Mouse (Mus musculus) liver, embryonic 12.5 days (tissue): ENCODE results near the gene Tenm3. TPM values are rescaled to one million over a fixed set of nuclear protein-coding genes. Genes with fewer than 3 reads are reported as not detected.

Experiments used
- ATAC-seq: fragments of 200-750 bp; cut with Nextera tagmentation; 2 replicates; pipeline ENCODE4 v1.8.0; 2017; ENCODE audit warnings: moderate number of reproducible peaks, mild to moderate bottlenecking, moderate library complexity
- H3K27ac ChIP-seq: fragments of 300-500 bp; sonication (generic); 2 replicates; pipeline ENCODE4 v1.5.1; 2016; ENCODE audit warnings: mild to moderate bottlenecking
- H3K27me3 ChIP-seq: fragments of 300-500 bp; sonication (generic); replicated peaks from 2 replicates; pipeline ENCODE4 v1.6.1; 2016; ENCODE audit warnings: mild to moderate bottlenecking, moderate library complexity
- H3K36me3 ChIP-seq: fragments of 300-500 bp; sonication (generic); 2 replicates; pipeline ENCODE4 v1.6.1; 2016; ENCODE audit warnings: mild to moderate bottlenecking, moderate library complexity
- H3K4me1 ChIP-seq: fragments of 300-500 bp; sonication (generic); 2 replicates; pipeline ENCODE4 v1.6.1; 2016
- H3K4me2 ChIP-seq: fragments of 300-500 bp; sonication (generic); 2 replicates; pipeline ENCODE4 v1.6.1; 2016; ENCODE audit warnings: mild to moderate bottlenecking, moderate library complexity
- H3K4me3 ChIP-seq: fragments of 300-500 bp; sonication (generic); 2 replicates; pipeline ENCODE4 v1.5.1; 2016; ENCODE audit warnings: mild to moderate bottlenecking, moderate library complexity
- H3K9ac ChIP-seq: fragments of 300-500 bp; sonication (generic); 2 replicates; pipeline ENCODE4 v1.6.1; 2016; ENCODE audit warnings: mild to moderate bottlenecking, moderate library complexity
- H3K9me3 ChIP-seq: fragments of 300-500 bp; sonication (generic); replicated peaks from 2 replicates; pipeline ENCODE4 v1.6.1; 2016; ENCODE audit warnings: mild to moderate bottlenecking, moderate library complexity
- WGBS: fragments of 180-500 bp; shearing (Covaris S2); methylation state at CpG from one replicate; pipeline ENCODE4 v1.1.7; 2016; ENCODE audit not compliant: insufficient replicate concordance; 5-methylcytosine and 5-hydroxymethylcytosine counted together
- polyA plus RNA-seq: library from polyadenylated mRNA; unstranded; fragments of >200 nt; fragmentation: Nextera tagmentation; extraction: Ambion mirVana; gene quantifications from 2 replicates; pipeline ENCODE4 v1.2.1, GENCODE M21; 2016

The Tenm3 gene
- polyA plus RNA-seq, 1 experiment from 2014 or later: 5.3 TPM

- 78% methylated on average over 23 of the region's 23 CpGs for WGBS
- no peaks in the 10 kb centered on the region for H3K4me1 ChIP-seq
- H3K4me2 ChIP-seq: no peak overlapping the region
- no peak overlapping the region for H3K4me3 ChIP-seq
- H3K27me3 ChIP-seq: no peaks in the 10 kb centered on the region
- no peak overlapping the region for H3K27ac ChIP-seq
- no peaks in the 10 kb centered on the region for H3K36me3 ChIP-seq
- no peaks in the 10 kb centered on the region for H3K9me3 ChIP-seq
- H3K9ac ChIP-seq: no peak overlapping the region
- ATAC-seq: no peak
Measured at GRCm38 (mm10) chr8:48450397-48451246, 393.1 kb downstream of the Tenm3 start.

GRCm38 (mm10) chr8:48449625-48450024 lies 394.1 kb downstream of the Tenm3 start:
- H3K9me3 ChIP-seq: no peaks in the 10 kb centered on the region
- no peaks in the 10 kb centered on the region for H3K4me1 ChIP-seq
- H3K36me3 ChIP-seq: no peaks in the 10 kb centered on the region
- 34% methylated on average over 3 of the region's 3 CpGs for WGBS
- no peak overlapping the region for H3K9ac ChIP-seq
- H3K4me2 ChIP-seq: no peak overlapping the region
- H3K4me3 ChIP-seq: no peak overlapping the region
- H3K27ac ChIP-seq: no peak overlapping the region
- no peaks in the 10 kb centered on the region for H3K27me3 ChIP-seq
- ATAC-seq: no peak

GRCm38 (mm10) chr8:48445690-48446089 lies 398.1 kb downstream of the Tenm3 start:
- Histone ChIP-seq H3K27ac (no peak overlapping the region), H3K9ac (no peak overlapping the region), H3K4me3 (no peak overlapping the region), H3K36me3 (no peaks in the 10 kb centered on the region), H3K9me3 (no peaks in the 10 kb centered on the region), H3K27me3 (no peaks in the 10 kb centered on the region), H3K4me2 (no peak overlapping the region), H3K4me1 (no peaks in the 10 kb centered on the region)
- WGBS: 80% methylated on average over 4 of the region's 4 CpGs
- no peak for ATAC-seq

DNA sequence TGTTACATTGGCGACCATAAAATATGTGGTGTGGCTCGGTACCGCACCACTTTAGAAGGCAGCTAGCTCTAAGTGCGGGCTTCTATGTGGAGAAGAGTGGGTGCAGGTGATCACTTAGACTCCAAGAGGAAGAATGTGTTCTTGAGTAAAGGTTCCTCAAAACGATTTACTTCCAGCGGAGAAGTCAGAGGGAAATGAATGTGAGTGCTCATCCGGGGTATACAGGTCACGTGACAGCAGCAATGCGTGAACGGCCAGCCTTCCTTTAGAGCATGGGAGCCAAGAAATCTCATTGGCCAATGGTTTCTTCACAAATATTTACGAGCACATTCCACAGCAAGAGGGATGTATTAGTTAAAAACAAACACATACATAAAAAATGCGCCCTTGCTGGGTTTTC lies 404.3 kb downstream of the Tenm3 start:
- no peak for ATAC-seq
- 74% methylated on average over 12 of the region's 12 CpGs for WGBS

DNA sequence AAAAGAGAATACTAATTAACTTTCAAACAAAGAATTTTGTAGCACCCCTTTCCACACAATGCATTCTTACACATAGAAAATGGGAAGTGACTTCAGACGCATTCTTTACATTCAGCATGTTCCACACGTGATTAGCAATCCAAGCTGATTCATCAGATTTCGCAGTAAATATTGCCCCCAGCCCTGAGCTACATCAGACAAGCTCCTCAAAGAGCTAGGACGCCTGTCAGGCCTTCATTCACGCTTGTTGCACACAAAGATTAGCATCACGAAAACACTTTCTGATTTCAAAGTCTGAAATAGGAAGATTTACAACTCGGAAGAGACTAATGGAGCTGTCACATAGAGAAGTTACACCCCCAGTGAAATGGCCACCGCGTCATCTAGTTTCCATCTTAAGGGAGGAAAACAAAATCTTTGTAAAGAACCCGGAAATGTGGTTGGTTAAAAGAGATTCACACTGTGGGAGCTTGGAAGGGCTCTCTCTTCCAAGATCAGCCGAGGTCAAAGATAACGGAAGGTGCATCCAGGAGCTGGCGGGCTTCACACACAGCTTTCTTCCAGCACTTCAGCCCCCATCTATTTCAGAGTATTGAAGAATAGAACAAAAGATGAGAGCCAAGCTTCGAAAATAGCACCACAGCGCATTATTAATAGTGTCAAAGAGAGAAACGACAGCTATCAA lies 406.1 kb downstream of the Tenm3 start:
- Histone ChIP-seq H3K9ac (no peak overlapping the region), H3K4me2 (no peak overlapping the region), H3K4me3 (no peak overlapping the region), H3K36me3 (no peaks in the 10 kb centered on the region), H3K4me1 (no peaks in the 10 kb centered on the region), H3K27ac (no peak overlapping the region), H3K9me3 (no peaks in the 10 kb centered on the region), H3K27me3 (no peaks in the 10 kb centered on the region)
- 64% methylated on average over 16 of the region's 16 CpGs for WGBS
- ATAC-seq: no peak

More for the DNA sequence above, 404.3 kb downstream of the Tenm3 start:
- Histone ChIP-seq H3K27ac (no peak overlapping the region), H3K27me3 (no peaks in the 10 kb centered on the region), H3K36me3 (no peaks in the 10 kb centered on the region), H3K9me3 (no peaks in the 10 kb centered on the region), H3K4me2 (no peak overlapping the region), H3K9ac (no peak overlapping the region), H3K4me3 (no peak overlapping the region), H3K4me1 (no peaks in the 10 kb centered on the region)

- no peak overlapping the region for H3K4me2 ChIP-seq
Measured at GRCm38 (mm10) chr8:48425101-48425500, 418.6 kb downstream of the Tenm3 start.

DNA sequence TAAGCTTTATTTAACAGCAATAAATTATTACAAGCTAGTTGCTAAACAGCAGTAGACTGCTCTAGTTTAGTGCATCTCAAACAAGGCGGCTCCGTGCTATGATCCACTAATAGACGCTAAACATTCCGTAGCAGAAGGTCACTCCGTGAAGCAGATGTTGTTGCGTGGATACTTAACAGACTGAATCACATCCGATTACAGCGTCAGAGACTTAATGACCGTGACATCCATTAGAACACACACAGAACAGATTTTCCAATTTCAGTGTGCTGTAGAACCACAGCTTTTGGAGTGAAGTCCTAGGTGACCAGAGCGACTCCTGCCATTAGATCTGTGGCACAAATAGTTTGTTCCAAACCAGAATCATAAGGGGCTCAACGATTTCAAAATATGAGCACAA lies 426.0 kb downstream of the Tenm3 start:
- Histone ChIP-seq H3K4me2 (no peak overlapping the region), H3K27me3 (no peaks in the 10 kb centered on the region), H3K4me1 (no peaks in the 10 kb centered on the region), H3K36me3 (peaks cover 3% of the 10 kb centered on the region; the same call in 1 of the 2 replicates), H3K9me3 (peaks cover 6% of the 10 kb centered on the region; the same call in 1 of the 2 replicates), H3K27ac (no peak overlapping the region), H3K4me3 (no peak overlapping the region), H3K9ac (no peak overlapping the region)
- WGBS: 78% methylated on average over 11 of the region's 11 CpGs
- no peak for ATAC-seq

More at GRCm38 (mm10) chr8:48425101-48425500, 418.6 kb downstream of the Tenm3 start:
- Histone ChIP-seq H3K36me3 (no peaks in the 10 kb centered on the region), H3K9ac (no peak overlapping the region), H3K27ac (no peak overlapping the region), H3K27me3 (no peaks in the 10 kb centered on the region), H3K9me3 (peaks cover 6% of the 10 kb centered on the region; the same call in 1 of the 2 replicates), H3K4me1 (no peaks in the 10 kb centered on the region), H3K4me3 (no peak overlapping the region)
- no peak for ATAC-seq
- WGBS: 75% methylated on average over 11 of the region's 11 CpGs

GRCm38 (mm10) chr8:48410916-48411315 lies 432.8 kb downstream of the Tenm3 start:
- Histone ChIP-seq H3K4me3 (no peak overlapping the region), H3K9ac (no peak overlapping the region), H3K9me3 (peaks cover 11% of the 10 kb centered on the region; the same call in 1 of the 2 replicates), H3K4me1 (no peaks in the 10 kb centered on the region), H3K36me3 (peaks cover 2% of the 10 kb centered on the region; the same call in 1 of the 2 replicates), H3K27ac (no peak overlapping the region), H3K4me2 (no peak overlapping the region), H3K27me3 (no peaks in the 10 kb centered on the region)
- no peak for ATAC-seq
- 78% methylated on average over 8 of the region's 8 CpGs for WGBS

GRCm38 (mm10) chr8:48400572-48400972 lies 443.2 kb downstream of the Tenm3 start:
- no peak for ATAC-seq
- H3K4me3 ChIP-seq: no peak overlapping the region
- WGBS: 69% methylated on average over 12 of the region's 12 CpGs
- H3K4me1 ChIP-seq: no peaks in the 10 kb centered on the region
- no peak overlapping the region for H3K4me2 ChIP-seq
- H3K9me3 ChIP-seq: no peaks in the 10 kb centered on the region
- H3K27ac ChIP-seq: no peak overlapping the region
- no peaks in the 10 kb centered on the region for H3K36me3 ChIP-seq
- no peak overlapping the region for H3K9ac ChIP-seq
- H3K27me3 ChIP-seq: no peaks in the 10 kb centered on the region

DNA sequence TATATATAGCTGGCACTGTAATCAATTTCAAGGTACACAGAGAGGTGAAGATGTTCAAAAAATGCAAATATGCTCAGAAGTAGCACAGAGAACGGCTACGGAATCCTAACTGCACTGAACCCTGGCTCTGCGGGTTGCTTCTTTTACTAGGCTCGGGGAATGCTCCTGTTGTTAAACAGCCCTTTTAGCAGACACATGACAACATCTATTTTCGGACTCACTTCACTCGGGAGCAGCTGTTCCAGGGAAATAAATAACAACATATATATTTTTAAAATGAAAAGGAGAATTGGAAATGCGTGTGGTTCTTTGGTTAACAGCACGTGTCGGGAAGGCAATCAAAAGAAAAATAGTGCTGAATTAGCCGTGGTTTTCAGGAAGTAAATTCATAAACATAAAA lies 457.9 kb downstream of the Tenm3 start:
- ATAC-seq: no peak
- H3K4me3 ChIP-seq: no peak overlapping the region
- H3K27me3 ChIP-seq: no peaks in the 10 kb centered on the region
- no peak overlapping the region for H3K9ac ChIP-seq
- no peak overlapping the region for H3K4me2 ChIP-seq
- no peaks in the 10 kb centered on the region for H3K36me3 ChIP-seq
- no peak overlapping the region for H3K27ac ChIP-seq
- WGBS: 72% methylated on average over 10 of the region's 10 CpGs
- no peaks in the 10 kb centered on the region for H3K4me1 ChIP-seq
- no peaks in the 10 kb centered on the region for H3K9me3 ChIP-seq

GRCm38 (mm10) chr8:48380035-48380434 lies 463.7 kb downstream of the Tenm3 start:
- no peaks in the 10 kb centered on the region for H3K36me3 ChIP-seq
- no peaks in the 10 kb centered on the region for H3K4me1 ChIP-seq
- ATAC-seq: no peak
- no peak overlapping the region for H3K4me3 ChIP-seq
- H3K9me3 ChIP-seq: no peaks in the 10 kb centered on the region
- no peak overlapping the region for H3K9ac ChIP-seq
- no peak overlapping the region for H3K27ac ChIP-seq
- H3K27me3 ChIP-seq: no peaks in the 10 kb centered on the region
- no peak overlapping the region for H3K4me2 ChIP-seq
- 73% methylated on average over 12 of the region's 12 CpGs for WGBS

GRCm38 (mm10) chr8:48376774-48377173 lies 467.0 kb downstream of the Tenm3 start:
- WGBS: 67% methylated on average over 6 of the region's 6 CpGs
- Histone ChIP-seq H3K4me2 (no peak overlapping the region), H3K9ac (no peak overlapping the region), H3K27ac (no peak overlapping the region), H3K9me3 (no peaks in the 10 kb centered on the region), H3K4me1 (no peaks in the 10 kb centered on the region), H3K36me3 (no peaks in the 10 kb centered on the region), H3K27me3 (no peaks in the 10 kb centered on the region), H3K4me3 (no peak overlapping the region)
- no peak for ATAC-seq
